Mouse (Mus musculus) myocyte (in vitro differentiated cells): ENCODE measurements at regions not wholly inside any gene's neighbourhood (a gene's known extent, or its start where the extent isn't known, plus 50 kb on each side); places are given as distances from the start of the nearest gene placed in this dataset.

Experiments used
- CEBPB ChIP-seq: IDR thresholded peaks from 2 replicates; pipeline ENCODE4 v1.6.1; 2011; ENCODE audit warnings: mild to moderate bottlenecking, moderate library complexity; ENCODE audit not compliant: poor library complexity, insufficient read depth, severe bottlenecking
- E2F4 ChIP-seq: IDR thresholded peaks from one replicate; pipeline ENCODE4 v1.6.1; 2011; ENCODE audit warnings: mild to moderate bottlenecking, control low read depth, moderate library complexity; ENCODE audit not compliant: insufficient read depth
- MAX ChIP-seq: IDR thresholded peaks from one replicate; pipeline ENCODE4 v1.6.1; 2011; ENCODE audit warnings: low read depth, mild to moderate bottlenecking, control low read depth
- MYOD1 ChIP-seq, 3 experiments: IDR thresholded peaks; one replicate each; pipeline ENCODE4 v1.6.1; 2011; ENCODE audit warnings: control low read depth in 2 of 3, low read depth in 2 of 3, mild to moderate bottlenecking in 2 of 3, moderate library complexity in 1 of 3; ENCODE audit not compliant: insufficient read length in 2 of 3, control insufficient read depth in 1 of 3
- MYOG ChIP-seq, 3 experiments: IDR thresholded peaks; one replicate each; pipeline ENCODE4 v1.6.1; 2011; ENCODE audit warnings: control low read depth in 2 of 3, low read depth in 2 of 3, mild to moderate bottlenecking in 2 of 3; ENCODE audit not compliant: insufficient read length in 2 of 3, control insufficient read depth in 1 of 3, insufficient read depth in 1 of 3
- POLR2A ChIP-seq: IDR thresholded peaks from one replicate; pipeline ENCODE4 v1.6.1; 2011; ENCODE audit warnings: low read depth, mild to moderate bottlenecking, control low read depth, moderate library complexity; ENCODE audit not compliant: insufficient read length
- POLR2AphosphoS2 ChIP-seq: IDR thresholded peaks from one replicate; pipeline ENCODE4 v1.6.1; 2011; ENCODE audit warnings: low read depth, control low read depth; ENCODE audit not compliant: insufficient read length
- REST ChIP-seq: IDR thresholded peaks from one replicate; pipeline ENCODE4 v1.6.1; 2011; ENCODE audit warnings: mild to moderate bottlenecking, control low read depth, moderate library complexity; ENCODE audit not compliant: insufficient read depth, insufficient read length
- SRF ChIP-seq: IDR thresholded peaks from one replicate; pipeline ENCODE4 v1.6.1; 2011; ENCODE audit warnings: low read depth; ENCODE audit not compliant: control insufficient read depth, insufficient read length
- TCF12 ChIP-seq: IDR thresholded peaks from one replicate; pipeline ENCODE4 v1.6.1; 2011; ENCODE audit warnings: mild to moderate bottlenecking, control low read depth; ENCODE audit not compliant: poor library complexity, insufficient read depth, severe bottlenecking
- TCF3 ChIP-seq: IDR thresholded peaks from one replicate; pipeline ENCODE4 v1.6.1; 2011; ENCODE audit warnings: low read depth, control low read depth; ENCODE audit not compliant: insufficient read length
- USF1 ChIP-seq: IDR thresholded peaks from one replicate; pipeline ENCODE4 v1.6.1; 2011; ENCODE audit warnings: low read depth, mild to moderate bottlenecking, control low read depth, moderate library complexity

DNA sequence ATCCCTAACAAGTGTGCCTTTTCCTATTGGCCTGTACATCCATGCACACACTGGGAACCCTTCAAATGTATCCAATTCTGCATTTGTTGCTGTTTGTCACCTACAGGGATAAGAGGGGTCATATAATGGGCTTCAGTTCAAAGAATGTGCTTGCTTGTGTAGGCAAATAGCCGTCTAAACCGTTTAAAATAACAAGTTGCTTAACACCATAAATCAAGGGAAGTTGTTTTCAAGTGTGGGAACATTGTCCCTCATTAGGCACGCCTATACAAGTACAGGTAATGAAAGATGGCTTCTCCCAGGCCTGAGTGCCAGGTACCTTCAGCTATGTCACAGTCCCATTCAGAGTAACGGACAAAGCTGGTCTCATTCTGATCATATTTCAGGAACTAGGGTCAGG lies 72.0 kb upstream of the Foxn3 start:
- TF ChIP-seq POLR2A (no peak), MAX (no peak), POLR2AphosphoS2 (no peak), USF1 (no peak), MYOG (IDR thresholded peaks at IDR 0.05; ENCODE audit: control insufficient read depth in 1 of 3, insufficient read depth in 1 of 3, insufficient read length in 2 of 3, low read depth in 2 of 3) (no peak), MYOD1 (IDR thresholded peaks at IDR 0.05; ENCODE audit: control insufficient read depth in 1 of 3, insufficient read length in 2 of 3, low read depth in 2 of 3) (no peak), E2F4 (no peak), REST (no peak), TCF12 (no peak), TCF3 (no peak), CEBPB (no peak), SRF (no peak)
